Mouse (Mus musculus) thymus, postnatal 14 days (tissue): Measurements from ENCODE around the gene Tnik.

Source experiments
- DNase-seq: peaks from one replicate; pipeline ENCODE4 v3.0.0; 2021

Gene Tnik

DNA sequence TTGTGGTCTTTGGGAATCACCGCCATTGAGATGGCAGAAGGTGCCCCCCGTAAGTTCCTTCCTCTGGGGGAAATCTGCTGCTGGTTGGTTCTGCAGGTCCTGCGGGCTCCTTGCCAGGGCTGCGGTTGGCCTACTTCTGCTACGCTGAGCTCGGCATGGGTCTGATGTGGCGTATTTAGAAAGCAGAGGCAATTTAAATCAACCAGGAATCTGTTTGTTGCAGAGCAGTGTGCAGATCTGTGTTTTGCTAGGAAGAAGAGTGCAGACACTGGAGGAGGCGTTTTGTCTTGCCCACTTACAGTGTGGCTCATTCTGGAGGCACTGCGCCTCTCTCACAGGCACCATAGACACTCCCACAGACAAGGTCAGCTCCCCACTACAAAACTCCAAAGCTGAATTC, 291.9 kb downstream of the Tnik start:
- DNase-seq, result peak; percentile 56

DNA sequence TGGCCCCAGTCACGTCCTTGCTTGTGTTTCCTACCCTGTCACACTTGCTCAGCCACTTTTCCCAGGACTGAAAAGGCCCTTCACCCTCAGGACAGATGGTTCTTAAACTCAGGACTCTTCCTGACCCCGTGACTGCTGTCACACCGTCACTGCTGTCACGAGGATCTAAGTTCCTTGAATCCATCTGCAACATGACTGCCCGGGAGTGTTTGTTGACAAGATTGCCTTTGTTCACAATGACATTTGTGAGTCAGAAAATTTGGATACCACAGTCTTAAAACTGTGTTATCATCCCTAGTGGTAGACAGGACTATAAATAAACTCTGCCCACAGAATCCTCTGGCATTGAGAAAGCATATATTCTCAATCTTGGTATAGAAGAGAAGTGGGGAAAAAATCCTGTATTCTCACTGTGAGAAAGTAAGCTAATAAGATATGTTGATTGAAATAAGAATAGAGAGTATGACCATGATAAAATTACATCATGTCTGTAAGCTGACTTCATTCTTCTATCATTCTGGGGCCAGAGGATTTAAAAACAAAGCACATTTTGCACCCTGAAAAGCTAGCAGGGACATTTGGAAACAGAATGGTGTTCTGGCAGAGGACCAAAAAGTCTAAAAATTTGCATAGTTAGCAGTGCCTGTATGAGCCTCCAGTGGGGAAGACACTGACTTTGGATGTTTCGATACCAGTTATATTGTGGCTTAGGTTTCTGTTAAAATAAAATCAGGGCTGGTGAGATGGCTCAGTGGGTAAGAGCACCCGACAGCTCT, 293.0 kb downstream of the Tnik start:
- no peak for DNase-seq

DNA sequence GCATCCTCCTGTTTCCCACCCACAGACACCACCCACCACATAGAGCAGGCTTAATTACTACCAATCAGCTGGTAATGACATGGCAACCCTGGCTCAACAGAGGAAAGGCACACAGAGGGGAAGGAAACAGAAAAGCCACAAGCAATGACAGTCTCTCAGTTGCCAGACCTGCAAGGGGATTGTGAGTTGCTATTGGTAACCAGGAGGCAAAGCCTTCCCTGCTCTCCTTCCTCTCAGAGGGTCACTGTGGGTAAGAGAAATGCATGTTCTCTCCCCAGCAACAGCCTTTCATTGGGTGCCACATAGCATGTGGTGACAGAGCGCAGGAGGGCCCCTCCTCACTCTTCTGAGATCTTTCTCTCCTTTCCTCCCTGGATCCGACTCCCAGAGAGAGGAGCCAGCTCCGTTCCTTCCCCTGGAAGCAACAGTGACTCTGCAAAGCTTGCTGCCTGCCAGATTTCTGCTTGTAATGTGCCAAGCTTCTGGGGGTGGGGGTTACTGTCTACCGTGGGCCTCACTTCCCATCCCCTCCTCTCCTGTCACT, 295.4 kb downstream of the Tnik start:
- no peak for DNase-seq

DNA sequence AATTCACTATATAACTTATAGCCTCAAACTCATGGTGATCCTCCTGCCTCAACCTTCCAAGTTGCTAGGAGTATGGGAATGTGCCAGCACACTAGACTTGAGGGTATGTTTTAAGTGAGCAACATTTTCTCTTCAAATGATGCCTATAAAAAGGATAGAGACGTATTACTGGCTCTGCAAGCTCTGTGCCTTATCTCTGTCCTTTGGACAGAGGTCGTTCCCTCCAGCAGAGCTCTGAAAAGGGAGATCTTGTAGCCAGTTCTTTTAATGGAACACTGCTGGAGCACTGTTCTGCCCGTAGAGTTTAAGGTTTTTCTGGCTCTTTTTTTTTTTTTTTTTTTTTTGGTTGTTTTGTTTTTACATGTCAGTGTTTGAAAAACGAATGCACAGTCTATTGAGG, 298.4 kb downstream of the Tnik start:
- no peak for DNase-seq

DNA sequence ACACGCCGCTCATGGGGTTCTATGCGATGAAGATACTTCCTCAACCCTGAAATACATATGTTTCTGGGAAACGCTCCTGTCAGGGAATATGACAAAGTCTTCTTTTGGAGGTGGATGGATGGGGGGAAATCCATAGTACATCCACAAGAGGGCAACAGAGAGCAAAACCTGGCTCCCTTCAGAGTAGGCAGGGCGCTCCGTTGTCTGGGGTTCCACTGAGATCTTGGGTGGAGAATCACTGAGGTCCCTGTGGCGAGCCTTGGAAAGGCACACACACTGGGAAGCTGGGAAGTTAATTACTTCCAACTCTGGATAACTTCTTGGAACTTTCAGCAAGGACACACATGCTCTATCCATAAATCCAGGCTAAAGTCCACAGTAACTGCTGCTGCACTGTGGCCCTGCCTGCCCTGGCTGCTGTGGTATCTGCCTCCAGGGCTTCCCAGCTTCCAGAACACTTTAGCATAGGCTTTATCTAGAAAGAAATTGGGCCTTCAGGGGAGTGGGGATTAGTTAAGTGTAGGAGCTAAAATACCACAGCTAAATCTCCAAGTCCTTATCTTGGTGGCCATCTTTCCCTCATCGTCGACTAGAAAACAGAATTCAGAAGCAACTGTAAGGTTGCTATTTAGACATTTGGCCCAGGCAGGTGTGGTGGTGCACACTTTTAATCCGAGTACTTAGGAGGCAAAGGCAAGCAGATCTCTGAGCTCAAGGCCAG, 299.8 kb downstream of the Tnik start:
- DNase-seq, result peak; percentile 42

DNA sequence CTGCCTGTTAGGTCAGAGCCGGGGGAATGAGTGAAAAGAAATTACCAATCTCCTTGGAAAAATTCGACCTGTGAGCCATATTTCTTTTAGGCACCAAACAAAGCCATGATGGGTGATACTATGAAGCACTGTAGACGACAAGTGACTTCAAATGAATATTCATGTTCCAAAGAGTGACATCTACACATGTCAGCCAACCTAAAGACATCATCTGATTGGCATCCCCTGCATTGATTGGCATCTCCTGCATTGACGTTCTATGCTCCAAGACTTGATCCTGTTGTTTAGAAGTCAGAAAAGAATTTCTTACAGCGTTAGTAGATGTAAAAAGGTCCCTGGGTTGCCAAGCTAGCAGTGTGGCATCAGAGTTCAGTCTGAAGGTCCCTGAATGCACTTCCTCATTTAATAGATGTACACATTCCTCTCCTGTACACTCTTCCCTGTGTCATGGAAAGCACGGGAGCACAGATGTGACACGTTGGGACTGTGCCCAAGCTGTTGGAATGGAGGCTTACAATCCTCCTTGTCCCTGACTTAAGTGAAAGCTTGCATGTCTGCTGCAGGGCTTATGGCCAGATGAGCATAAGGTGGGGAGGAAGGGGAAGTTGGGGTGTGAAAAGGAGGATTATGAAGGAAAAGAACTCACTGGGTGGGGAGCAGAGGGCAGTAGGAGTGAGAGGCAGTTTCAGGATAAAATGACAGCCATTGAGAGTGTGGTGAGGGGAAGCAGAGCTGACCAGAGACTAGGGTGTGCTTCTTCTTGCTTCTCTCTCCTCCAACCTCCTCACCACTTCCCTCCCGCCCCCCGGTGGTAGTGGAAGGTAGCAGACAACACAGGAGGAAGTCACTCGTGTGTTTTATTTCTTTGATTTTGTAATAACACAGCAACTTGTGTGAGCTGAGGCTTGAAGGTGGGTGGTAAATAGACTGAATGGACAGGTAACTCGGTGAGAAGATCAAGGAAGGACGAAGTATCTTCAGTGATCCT, 301.6 kb downstream of the Tnik start:
- DNase-seq, result no peak

DNA sequence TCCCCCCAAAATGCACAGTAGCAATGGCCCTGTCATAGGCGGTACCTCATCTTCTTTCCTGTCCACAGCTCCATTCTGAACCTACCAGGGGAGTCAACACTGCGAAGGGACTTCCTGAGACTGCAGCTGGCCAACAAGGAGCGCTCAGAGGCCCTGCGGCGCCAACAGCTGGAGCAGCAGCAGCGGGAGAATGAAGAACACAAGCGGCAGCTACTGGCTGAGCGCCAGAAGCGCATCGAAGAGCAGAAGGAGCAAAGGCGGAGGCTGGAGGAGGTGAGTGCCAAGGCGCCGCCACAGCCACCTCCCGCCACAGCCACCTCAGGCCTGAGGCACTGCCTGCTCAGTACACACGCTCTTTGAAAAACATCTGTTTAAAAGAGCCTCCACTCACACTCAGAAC, 314.3 kb downstream of the Tnik start:
- DNase-seq, result no peak

DNA sequence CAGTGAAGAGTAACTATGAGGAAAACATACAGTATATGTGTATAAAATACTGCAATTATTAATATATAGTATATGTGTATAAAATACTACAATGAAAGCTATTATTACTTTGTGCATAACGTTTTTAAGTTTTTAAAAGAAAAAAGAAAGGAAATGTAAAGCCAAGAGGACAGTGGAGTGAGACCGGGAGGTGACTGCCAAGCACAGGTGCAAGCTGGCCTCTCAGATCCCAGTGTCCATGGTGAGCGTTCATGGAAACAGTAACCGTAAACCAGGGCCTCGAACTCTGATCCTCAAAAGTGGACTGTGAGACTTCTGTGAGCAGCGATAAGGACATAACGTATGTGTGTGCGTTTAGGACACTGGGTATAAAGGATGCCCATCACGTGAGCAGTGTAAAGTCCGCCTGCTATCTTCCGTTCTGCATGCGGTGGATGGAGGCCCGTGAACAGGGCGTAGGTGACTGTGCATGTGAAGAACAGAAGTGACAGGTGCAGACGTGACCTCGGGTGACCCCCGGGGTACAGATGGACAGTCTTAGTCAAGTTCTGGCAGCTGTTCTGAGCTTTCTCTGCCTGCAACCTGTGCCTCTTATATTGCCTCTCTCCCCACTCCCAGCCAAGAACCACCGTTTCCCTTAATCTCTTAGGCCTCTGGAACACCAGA, 316.1 kb downstream of the Tnik start:
- no peak for DNase-seq

DNA sequence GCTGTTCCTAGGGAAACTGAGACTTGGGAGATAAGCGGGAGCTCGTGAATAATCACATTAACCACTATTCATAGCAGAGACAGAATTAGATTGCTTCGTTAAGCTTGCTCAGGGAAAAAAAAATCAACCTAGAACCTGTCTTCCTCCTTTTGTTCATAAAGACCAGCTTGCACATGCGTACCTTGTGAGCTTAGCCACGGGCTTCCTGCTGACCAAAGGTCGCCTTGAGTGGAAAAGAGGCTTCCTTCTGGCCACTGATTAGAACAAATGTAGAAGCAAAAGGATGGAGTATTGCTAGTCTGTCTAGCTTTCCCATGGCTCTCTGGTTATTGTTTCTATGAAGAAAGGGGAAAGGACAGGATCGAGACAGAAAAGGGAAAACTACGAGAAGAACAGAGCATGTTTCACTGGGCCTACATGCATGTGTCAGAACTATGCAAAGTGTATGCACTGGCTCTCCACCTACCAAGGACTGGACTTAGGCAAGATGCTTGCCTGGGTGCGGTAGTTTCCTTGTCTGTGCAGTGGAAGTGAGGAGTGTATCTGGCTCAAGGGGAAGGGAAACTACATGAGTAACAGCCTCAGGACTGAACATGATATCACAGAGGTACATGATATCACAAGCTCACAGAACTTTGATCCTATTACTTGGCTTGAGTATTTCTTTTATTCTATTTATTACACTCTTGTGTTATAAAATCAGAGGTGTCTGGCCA, 322.9 kb downstream of the Tnik start:
- DNase-seq, result no peak

DNA sequence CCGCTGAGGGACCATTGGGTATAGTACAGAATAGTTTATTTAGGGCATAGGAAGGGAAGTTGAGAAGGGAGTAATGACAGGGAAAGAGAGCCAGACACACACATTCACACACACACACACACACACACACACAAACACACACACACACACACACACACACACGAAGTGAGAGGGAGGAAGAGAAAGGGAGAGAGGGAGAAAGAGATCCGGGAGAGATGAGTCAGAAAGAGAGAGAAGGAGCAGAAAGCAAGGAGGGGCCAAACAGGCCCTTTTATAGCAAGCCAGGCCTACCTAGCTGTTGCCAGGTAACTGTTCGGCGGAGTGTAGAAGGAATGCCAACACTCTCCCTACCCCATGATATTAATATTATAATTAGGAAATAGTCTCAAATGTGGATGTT, 324.8 kb downstream of the Tnik start:
- no peak for DNase-seq

DNA sequence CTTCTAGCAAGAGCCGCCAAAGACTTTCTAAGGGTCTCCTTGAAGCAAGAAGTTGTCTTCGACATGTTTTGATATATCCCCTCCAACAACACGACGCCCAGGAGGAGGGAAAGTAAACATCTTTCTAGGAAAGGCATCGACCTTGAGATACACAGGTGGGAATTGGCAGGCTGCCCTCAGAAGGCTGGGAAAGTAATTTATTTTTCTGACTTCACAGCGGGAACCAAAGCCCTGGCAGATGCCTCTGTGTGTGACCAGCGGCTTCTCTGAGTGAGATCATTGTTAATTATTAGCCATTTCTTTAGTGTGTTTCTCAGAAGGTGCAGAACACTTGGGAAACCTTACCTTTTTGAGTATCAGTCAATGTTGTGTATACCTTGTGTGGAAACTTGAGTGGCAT, 328.3 kb downstream of the Tnik start:
- no peak for DNase-seq

DNA sequence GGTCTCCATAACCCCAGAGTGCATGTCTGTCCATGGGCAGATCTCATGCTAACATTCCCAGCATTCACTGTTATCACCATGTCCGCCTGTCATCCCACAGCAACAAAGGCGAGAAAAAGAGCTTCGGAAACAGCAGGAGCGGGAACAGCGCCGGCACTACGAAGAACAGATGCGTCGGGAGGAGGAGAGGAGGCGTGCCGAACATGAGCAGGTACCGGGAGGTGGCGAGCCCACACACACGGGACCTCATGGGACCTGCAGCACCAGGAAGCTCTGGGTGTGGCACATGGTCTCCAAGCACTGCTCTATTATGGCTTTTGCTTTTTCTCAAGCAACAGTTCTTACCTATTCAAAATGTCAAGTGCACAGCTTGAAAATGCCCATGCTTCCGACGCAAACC, 330.9 kb downstream of the Tnik start:
- DNase-seq, result no peak

DNA sequence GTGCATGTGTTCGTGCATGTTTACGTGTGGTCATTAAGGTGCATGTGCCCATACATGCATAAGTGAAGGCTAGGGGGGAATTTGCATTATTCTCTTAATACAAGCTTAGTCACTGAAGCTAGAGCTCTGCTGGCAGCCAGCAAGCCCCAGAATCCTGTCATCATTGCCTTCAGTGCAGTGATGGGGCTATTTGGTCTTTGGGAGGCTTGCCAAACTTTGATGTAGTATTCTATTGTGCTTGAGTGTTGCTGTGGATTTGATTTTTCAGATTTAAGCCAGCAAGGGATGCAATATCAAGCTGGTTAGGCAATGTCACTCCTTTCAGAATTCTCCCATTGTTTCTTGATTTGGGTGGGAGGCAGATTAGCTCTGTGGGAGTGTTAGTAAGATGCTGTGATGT, 336.5 kb downstream of the Tnik start:
- no peak for DNase-seq

DNA sequence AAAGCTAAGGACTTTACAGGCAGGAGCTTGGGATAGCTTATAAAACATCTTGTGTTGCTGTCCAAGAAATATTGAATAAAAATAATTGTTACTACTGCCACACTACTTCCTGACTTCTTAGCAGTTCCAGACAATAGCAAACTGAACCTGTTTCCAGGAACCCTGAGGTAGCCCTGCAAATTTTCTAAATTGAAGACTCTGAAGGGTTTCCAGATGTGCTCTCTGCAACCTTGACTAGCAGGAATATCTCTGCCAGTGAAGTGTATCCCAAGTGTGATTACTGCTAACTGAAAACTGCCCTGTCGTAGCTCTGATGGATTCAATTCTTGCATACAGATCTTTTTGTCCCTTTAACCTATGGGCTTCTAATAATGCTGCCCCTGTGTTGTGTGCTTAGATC, 343.7 kb downstream of the Tnik start:
- no peak for DNase-seq

DNA sequence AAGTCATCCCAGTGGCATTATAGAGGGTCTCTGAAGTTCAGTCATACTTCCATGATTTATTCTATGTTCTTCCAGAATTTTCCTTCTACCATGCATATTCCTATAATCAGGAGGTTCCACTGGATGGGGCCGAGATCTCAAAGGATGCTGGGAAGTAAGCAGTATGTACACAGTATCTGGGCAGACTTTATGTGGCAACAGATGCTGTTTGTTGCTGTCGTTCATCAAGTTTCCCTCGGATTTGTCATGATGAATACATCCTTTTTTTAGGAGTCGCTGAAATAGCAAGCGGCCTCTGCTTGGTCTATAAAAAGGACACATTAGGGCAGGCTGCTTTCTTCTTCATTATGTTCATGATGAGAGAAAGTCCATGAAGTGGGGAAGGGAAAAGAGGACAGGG, 349.3 kb downstream of the Tnik start:
- no peak for DNase-seq

DNA sequence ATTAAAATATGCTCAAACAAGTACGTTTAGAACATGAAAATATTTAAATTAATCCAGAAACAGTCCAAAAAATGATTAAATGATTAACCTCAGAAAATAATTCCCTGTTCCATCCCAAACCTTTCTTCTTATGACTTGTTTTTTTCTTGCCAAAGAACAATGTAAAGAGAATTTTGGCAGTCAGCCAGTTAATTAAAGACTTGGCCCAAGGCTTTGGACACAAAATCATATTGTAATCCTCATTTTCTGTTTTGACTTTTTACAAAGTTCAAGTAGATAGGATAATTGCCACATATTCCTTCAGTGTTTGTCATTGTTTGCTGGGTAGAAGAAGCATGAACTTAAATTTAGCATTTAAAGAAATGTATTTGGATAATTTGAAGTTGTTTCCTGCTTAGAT, 353.4 kb downstream of the Tnik start:
- no peak for DNase-seq

DNA sequence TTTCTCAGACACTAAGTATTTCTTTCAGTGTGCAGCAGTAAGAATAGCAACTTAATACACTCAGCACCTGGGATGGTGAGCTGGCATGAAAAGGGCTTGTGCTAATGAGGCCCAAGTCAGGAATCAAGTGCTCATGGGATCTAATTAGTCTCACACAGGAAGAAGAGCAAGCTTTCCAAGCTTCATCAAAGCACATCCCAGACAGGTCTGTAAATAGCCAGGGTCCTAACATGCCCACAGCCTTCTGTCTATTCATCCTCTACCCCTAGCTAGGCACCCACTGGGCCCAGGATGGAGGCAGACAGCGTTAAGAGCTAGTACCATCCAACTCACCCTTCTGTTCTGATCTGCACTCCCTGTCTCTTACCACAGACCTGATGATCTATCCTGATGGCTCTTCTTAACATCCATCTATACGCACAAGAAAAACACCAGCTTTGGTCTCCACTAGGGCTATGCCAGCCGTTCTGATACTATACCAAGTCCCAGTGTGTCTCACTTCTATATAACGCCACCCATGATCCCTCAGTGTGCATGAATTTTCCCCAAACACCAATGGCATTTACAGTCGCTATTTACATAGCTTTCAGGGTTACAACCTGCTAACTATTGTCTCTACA, 354.1 kb downstream of the Tnik start:
- DNase-seq, result no peak

DNA sequence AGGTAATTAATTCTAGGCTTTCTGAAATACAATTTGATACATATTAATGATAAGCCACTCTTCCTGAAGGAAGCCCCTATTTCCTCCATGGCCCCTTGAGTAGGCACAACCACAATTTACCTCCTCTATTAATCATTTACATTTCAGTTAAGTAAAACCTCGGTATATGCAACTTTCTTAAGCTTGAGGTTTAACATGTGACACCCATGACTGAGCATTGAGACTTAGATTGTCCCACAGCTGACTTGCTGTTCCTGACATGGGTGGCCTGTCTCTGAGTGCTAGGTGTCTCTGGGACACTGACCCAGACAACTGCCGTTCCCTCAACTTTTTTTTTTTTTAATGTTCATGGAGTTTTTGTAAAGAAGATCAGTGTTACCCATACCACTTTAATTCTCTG, 358.8 kb downstream of the Tnik start:
- DNase-seq, result no peak

DNA sequence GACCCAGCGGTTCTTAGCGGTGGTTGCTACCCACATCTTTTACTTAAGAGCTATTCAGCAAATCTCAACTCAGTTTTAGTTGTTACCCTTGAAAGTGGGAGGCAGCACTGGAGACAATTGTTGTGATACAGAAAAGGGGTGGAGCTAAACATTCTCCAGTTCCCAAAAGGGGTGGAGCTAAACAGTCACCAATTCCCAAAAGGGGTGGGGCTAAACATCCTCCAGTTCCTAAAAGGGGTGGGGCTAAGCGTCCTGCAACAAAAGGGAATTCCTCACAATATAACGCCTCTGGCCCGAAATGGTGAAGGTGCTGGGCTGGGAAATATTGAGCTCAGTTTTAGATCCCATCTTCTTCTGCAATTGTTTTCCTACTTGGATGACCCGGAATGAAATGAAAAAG, 363.8 kb downstream of the Tnik start:
- DNase-seq, result no peak

DNA sequence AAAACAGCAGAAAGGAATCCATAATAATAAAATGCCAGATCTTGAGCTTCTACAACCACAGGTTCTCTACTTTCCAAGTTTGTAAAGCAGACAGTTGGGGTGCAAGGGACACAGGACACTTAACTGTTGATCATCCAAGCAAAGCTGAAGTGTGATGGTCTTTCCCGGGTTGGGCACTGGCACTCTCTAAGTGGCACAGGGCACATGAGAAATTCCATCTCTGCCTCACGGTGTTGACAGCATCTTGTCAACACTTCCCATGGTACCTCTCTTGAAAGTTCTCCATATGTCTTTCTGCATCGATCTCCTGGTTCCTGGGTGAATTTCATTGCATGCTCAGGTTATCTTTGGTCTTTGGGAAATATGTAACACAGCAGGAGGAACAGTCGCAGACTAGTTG, 373.8 kb downstream of the Tnik start:
- DNase-seq, result no peak

DNA sequence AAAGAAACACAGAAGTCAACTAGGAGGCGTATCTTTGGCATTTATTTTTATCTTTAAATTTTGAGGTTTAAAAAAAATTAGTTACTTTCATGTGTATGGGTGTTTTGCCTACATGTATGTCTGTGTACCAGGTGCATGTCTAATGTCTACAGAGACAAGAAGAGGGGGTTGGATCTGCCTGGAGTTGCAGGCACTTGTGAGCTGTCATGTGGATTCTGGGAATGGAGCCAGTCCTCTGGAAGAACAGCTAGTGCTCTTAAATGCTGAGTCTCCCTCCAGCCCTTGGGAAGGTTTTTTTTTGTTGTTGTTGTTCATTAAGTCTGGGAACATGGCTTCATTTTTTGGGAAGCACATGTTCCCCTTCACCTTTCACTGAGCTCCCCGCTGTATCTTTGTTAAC, 375.9 kb downstream of the Tnik start:
- DNase-seq, result no peak
